Mouse (Mus musculus) lung, adult 2 months (tissue): ENCODE measurements around the gene Dhx58. TPM values are rescaled to one million over a fixed set of nuclear protein-coding genes. Genes with fewer than 3 reads are reported as not detected.
A peak's percentile ranks its signal among the peaks of the same experiment; 100 is the strongest.

Source experiments
- DNase-seq: peaks from one replicate; pipeline ENCODE4 v3.0.0; 2022
- H3K4me1 ChIP-seq: fragments of 200-500 bp; 2 replicates; pipeline ENCODE4 v1.6.1; 2011; ENCODE audit warnings: low read length; ENCODE audit not compliant: control insufficient read depth, insufficient read depth
- H3K4me3 ChIP-seq: fragments of 200-500 bp; replicated peaks from 2 replicates; pipeline ENCODE3; 2011; ENCODE audit warnings: low read depth, mild to moderate bottlenecking, control low read depth, low read length; ENCODE audit errors: extremely low read depth
- CTCF ChIP-seq: fragments of 200-500 bp; IDR thresholded peaks from 2 replicates; pipeline ENCODE4 v1.5.1; 2011; ENCODE audit warnings: mild to moderate bottlenecking, low read length, control low read depth; ENCODE audit not compliant: insufficient read depth
- POLR2A ChIP-seq: fragments of 200-500 bp; IDR thresholded peaks from 2 replicates; pipeline ENCODE4 v1.6.1; 2011; ENCODE audit warnings: low read depth, mild to moderate bottlenecking, control low read depth, low read length, borderline replicate concordance; ENCODE audit errors: extremely low read depth
- WGBS: fragments of 180-500 bp; shearing (Covaris S2); methylation state at CpG from one replicate; pipeline ENCODE4 v1.1.7; 2018; 5-methylcytosine and 5-hydroxymethylcytosine counted together
- polyA plus RNA-seq: library from polyadenylated mRNA; depleted of rRNA; stranded (reverse); fragments of >200 nt; gene quantifications from 2 replicates; pipeline ENCODE4 v1.2.3, GENCODE M21; 2012

Dhx58 gene
- polyA plus RNA-seq, 1 experiment = 9.8 TPM

DNA sequence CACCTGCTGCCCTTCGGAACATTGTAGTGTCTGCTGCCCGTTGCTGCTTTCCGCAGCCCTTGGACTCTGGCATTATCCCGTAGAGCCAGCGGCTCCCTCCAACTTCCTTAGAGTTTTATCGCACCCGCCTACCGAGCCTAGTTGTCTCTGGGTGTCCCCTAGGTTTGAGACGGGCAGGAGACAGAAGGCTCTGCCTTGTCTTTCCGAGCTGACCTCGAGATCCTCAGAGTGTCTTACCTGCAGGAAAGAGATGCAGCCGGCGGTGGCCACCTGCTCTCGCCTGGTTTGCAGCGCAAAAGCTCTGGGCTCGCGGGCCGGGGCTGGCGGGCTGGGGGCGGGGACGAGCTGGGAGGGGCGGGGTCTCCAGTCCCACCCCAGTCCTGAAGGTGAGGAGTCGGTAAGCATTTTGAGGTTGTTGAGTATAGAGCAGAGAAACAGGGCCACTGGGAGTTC lies 11.9 kb downstream of the Dhx58 start, which contains the start of gene Zfp385c:
Gene Zfp385c, minus strand, starts transcription at position 292 of the 453 bp plus-strand sequence.
- DNase-seq = no peak
- TF ChIP-seq POLR2A (no peak), CTCF (no peak)
- Histone ChIP-seq H3K4me1 (no peaks in the 10 kb centered on the region), H3K4me3 (peak within 1 kb of the TSS; percentile 25)
- under 1% methylated on average over 23 of the region's 23 CpGs for WGBS

DNA sequence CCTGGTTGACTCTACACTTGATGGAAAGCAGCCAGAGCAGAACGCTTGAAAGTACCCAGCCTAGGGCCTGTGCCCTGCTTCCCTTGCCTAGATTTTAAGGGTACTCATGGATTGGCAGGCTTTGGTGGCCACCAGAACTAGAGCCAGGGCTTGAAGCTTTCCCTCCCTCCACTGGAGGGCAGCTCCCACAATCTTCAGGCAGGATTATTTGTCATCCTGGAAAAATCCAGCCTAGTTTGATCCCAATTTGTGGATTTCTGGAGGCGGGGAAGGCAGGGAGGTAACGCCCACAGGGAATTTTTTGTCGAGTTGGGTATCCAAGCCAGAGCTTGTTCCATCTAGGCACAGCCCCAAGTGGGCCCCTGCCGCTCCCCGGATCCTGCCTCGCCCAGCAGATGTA lies 13.7 kb downstream of the Dhx58 start:
- TF ChIP-seq CTCF (no peak), POLR2A (no peak)
- Histone ChIP-seq H3K4me1 (no peaks in the 10 kb centered on the region), H3K4me3 (no peak overlapping the region)
- 73% methylated on average over 7 of the region's 7 CpGs for whole genome bisulfite sequencing
- no peak for DNase-seq

DNA sequence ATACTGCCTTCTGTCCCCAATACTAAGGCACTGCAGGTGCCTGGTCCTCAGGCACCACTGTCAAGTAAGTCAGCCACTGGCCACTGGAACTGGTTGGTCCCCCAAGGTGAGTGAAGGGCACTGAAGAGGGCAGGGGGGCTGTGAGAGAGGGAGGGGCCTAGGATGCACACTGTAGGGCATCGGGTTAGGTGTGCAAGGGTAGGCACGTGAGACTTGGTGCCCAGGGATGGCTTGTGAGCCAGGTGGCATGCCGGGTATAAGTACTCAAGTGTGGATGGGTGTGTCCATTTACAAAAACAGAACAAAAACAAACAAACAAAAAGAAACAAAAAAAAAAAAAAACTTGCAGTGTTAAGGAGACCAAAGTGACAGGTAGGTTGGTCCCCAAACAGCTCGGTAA lies 15.6 kb downstream of the Dhx58 start:
- DNase-seq = no peak
- Histone ChIP-seq H3K4me3 (no peak overlapping the region), H3K4me1 (no peaks in the 10 kb centered on the region)
- TF ChIP-seq POLR2A (no peak), CTCF (no peak)
- 63% methylated on average over 4 of the region's 4 CpGs for WGBS

DNA sequence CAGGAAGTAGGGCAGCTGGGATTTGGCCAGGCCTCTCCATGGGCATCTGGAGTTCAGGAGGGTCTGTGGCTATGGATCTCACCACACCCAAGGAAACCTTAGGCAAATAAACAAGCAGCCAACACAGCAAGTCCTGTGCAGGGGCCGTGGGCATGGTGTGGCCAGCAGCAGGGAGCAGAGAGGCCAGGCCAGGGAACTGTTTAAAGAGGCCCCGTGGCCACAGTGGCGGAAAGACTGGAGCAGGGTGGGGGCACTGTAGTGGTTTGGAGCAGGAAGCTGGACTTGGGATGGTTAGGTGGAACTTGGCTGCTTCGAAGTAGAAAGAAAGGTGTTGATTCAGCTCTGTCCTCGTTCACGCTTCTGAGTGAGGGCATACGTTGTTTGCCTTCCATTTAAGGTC lies 16.8 kb downstream of the Dhx58 start:
- no peak for DNase-seq
- TF ChIP-seq CTCF = no peak
- TF ChIP-seq POLR2A = no peak
- no peaks in the 10 kb centered on the region for H3K4me1 ChIP-seq
- WGBS = 65% methylated on average over 7 of the region's 7 CpGs
- no peak overlapping the region for H3K4me3 ChIP-seq

DNA sequence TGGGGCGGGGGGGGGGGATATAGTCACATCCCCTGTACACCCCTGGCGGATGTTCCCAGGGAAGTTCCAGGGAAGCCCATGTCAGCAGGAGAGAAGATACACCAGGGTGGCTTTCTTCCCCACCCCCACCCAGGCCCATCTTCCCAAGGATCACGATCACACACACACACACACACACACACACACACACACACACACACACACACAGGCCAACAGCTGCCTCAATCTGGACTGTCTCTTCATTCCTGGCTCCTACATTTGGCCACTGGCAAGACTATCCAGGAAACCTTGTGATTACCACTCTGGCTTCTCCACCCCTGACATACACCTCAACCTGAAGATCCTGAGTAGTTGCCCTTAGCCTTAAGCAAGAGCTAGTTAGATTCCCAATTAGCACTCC lies 18.7 kb downstream of the Dhx58 start:
- 72% methylated on average over 3 of the region's 3 CpGs for WGBS
- H3K4me1 ChIP-seq = no peaks in the 10 kb centered on the region
- DNase-seq = no peak
- no peak for TF ChIP-seq POLR2A
- TF ChIP-seq CTCF = no peak
- no peak overlapping the region for H3K4me3 ChIP-seq

DNA sequence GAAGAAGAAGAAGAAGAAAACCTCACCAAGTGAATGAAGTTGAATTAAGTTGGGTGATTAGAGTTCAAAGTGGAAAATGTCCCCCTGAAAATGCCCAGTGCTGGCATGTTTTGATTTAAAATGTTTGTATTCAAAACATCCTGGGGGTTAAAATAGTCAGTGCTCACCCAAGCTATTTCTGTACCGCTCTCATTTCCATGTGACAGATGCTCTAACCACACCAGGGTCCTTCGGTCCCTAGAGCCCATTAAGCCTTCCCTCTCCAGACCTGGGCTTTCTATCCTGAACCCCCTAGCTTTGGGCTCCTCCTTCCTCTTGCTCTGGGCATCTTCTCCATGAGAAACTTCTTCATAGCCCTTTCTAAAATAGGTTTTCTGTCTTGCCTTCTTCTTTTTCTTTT lies 20.0 kb downstream of the Dhx58 start:
- DNase-seq = no peak
- no peak for TF ChIP-seq POLR2A
- no peak for TF ChIP-seq CTCF
- 65% methylated on average over 2 of the region's 2 CpGs for WGBS
- H3K4me3 ChIP-seq = no peak overlapping the region
- no peaks in the 10 kb centered on the region for H3K4me1 ChIP-seq

DNA sequence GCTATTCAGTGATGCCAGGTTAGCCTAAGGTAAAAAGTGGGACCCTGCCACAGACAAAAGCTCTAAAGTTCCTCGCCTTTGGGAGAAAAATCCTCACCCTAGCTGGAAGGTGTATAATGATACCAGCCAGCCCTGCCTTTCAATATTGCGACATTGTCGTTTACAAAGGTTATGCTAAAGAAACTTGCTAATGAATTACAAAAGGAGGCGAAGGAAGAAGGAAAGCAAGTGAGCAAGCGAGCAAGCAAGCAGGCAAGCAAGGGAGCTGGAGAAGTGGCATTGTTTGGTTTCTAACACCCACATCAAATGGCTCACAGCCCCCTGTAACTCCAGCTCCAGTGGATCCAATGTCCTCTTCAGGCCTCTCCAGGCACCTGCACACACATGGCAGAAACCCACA lies 21.5 kb downstream of the Dhx58 start:
- no peak for DNase-seq
- 81% methylated on average over 5 of the region's 5 CpGs for WGBS
- TF ChIP-seq CTCF (no peak), POLR2A (no peak)
- Histone ChIP-seq H3K4me1 (no peaks in the 10 kb centered on the region), H3K4me3 (no peak overlapping the region)

DNA sequence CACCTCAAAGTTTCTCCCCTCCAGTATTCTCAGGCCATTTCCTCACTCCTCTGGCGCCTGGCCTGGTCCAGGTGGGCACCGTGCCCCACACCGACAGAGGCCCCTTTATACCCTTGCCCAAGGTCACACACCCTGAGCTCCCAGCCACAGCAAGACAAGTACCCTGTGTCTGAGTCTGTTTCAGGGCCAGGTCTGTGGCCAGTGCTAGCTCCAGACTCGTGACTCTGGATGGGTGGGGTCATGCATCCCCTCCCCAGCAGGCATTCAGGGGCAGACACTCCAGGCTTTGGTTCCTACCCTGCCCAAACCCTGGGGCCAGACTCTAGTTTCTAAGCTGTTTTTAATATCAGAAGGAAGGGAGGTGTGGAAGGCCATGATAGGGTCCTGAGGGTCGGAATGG lies 22.2 kb downstream of the Dhx58 start:
- WGBS = 80% methylated on average over 5 of the region's 5 CpGs
- Histone ChIP-seq H3K4me3 (no peak overlapping the region), H3K4me1 (no peaks in the 10 kb centered on the region)
- TF ChIP-seq POLR2A = no peak
- TF ChIP-seq CTCF = no peak
- no peak for DNase-seq

DNA sequence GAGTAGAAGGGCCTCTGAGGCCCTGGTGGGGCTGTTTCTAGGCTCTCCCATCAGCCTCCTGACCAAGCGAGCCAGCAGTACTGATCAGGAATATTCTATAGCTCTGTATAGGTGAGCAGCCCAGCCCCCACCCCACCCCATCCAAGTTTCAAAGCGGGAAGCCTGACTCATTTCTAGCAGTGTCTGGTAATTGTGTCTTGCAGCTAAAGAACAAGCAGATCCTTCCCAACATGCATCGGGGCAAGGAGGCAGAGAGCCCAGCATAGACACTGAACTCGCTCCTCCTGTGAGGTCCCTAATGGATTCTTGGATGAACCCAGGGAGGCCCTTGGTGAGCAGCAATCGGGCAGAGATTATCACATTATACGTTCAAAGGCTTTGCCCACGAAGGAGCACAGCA lies 26.3 kb downstream of the Dhx58 start:
- H3K4me3 ChIP-seq = no peak overlapping the region
- no peaks in the 10 kb centered on the region for H3K4me1 ChIP-seq
- 50% methylated on average over 7 of the region's 7 CpGs for WGBS
- TF ChIP-seq POLR2A (no peak), CTCF (no peak)
- no peak for DNase-seq

DNA sequence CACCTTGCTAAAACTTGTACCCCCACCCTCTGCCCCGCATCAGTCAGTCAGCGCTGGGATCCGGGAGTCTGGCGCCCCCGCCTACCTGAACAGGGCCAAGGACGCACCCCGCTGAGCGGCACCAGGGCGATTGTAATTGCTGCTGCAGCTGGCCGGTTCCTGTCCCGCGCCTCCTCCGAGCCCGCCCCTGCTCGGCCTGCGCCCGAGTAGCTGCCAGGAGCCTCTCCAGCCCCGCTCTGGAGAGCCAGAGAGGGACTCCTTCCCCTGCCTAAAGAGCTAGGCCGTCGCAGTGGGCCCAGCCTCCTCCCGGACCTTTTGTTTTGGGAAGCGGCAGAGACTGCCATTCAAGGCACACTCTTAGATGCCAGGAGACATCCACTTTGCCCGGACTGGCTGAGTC lies 30.9 kb downstream of the Dhx58 start:
- WGBS = 11% methylated on average over 23 of the region's 23 CpGs
- TF ChIP-seq POLR2A = no peak
- TF ChIP-seq CTCF = no peak
- DNase-seq = peak; percentile 13
- H3K4me1 ChIP-seq = no peaks in the 10 kb centered on the region
- H3K4me3 ChIP-seq = no peak overlapping the region
